Mouse (Mus musculus) macrophage (primary cell): Measurements from ENCODE around the gene Med16. TPM values are rescaled to one million over a fixed set of nuclear protein-coding genes. Genes with fewer than 3 reads are reported as not detected.

Experiments used
- H3K27ac ChIP-seq: fragments of 350-480 bp; formaldehyde crosslinking; 2 replicates; pipeline ENCODE4 v1.9.0; 2021
- H3K36me3 ChIP-seq: fragments of 350-480 bp; formaldehyde crosslinking; 2 replicates; pipeline ENCODE4 v1.9.0; 2021; ENCODE audit errors: inconsistent target
- H3K4me3 ChIP-seq: fragments of 350-480 bp; formaldehyde crosslinking; 2 replicates; pipeline ENCODE4 v1.9.0; 2021; ENCODE audit errors: inconsistent target
- H3K79me2 ChIP-seq: fragments of 350-480 bp; formaldehyde crosslinking; 2 replicates; pipeline ENCODE4 v1.9.0; 2021; ENCODE audit errors: inconsistent target
- WGBS: methylation state at CpG from one replicate; pipeline ENCODE4 v1.1.7; 2026; ENCODE audit warnings: inconsistent platforms; ENCODE audit not compliant: missing documents; 5-methylcytosine and 5-hydroxymethylcytosine counted together
- polyA plus RNA-seq: library from polyadenylated mRNA; stranded (reverse); fragments of 250-400 nt; gene quantifications from 3 replicates; pipeline ENCODE4 v1.2.4, GENCODE M21; 2018; ENCODE audit warnings: inconsistent platforms

Gene Med16
- polyA plus RNA-seq, 1 experiment from 2014 or later, result 10.6 TPM

- H3K4me3 ChIP-seq, result no peak overlapping the region
- no peak overlapping the region for H3K27ac ChIP-seq
- peaks cover 8% of the 10 kb centered on the region; the same call in 1 of the 2 replicates for H3K36me3 ChIP-seq
- WGBS, result 64% methylated on average over 11 of the region's 11 CpGs
- peaks cover 99% of the 10 kb centered on the region for H3K79me2 ChIP-seq
Measured at GRCm38 (mm10) chr10:79937775-79938526, 29.2 kb upstream of the Med16 start.

DNA sequence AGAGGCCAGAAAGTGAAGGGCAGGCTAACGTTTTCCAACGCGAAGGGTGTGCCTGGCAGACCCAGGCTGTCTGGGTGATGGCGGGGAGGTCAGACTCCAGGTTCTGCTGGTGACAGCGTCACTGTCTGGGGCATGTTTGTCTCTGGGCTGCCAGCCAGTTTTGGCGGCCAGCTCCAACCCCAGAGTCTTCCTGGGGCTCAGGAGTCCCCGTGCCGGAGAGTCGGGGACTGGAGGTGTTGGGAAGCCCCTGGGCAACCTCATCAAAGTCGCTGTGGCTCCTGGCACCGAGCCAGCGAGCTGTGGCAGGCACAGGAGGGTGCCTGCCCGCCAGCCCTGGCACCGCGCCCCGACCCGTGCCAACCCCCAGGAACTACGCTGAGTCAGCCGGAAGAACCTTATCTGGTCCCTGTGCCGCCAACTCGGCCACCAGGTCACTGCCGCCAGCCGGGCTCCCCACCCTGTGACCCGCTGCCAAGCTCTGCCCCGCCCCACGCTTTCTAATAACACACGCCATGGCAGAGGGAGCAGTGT is 28.3 kb upstream of the Med16 start:
- H3K79me2 ChIP-seq, result peaks cover 99% of the 10 kb centered on the region
- H3K36me3 ChIP-seq, result peaks cover 9% of the 10 kb centered on the region; the same call in 1 of the 2 replicates
- peak overlapping the region; percentile 47 for H3K27ac ChIP-seq
- H3K4me3 ChIP-seq, result no peak overlapping the region
- 2% methylated on average over 27 of the region's 27 CpGs for WGBS

DNA sequence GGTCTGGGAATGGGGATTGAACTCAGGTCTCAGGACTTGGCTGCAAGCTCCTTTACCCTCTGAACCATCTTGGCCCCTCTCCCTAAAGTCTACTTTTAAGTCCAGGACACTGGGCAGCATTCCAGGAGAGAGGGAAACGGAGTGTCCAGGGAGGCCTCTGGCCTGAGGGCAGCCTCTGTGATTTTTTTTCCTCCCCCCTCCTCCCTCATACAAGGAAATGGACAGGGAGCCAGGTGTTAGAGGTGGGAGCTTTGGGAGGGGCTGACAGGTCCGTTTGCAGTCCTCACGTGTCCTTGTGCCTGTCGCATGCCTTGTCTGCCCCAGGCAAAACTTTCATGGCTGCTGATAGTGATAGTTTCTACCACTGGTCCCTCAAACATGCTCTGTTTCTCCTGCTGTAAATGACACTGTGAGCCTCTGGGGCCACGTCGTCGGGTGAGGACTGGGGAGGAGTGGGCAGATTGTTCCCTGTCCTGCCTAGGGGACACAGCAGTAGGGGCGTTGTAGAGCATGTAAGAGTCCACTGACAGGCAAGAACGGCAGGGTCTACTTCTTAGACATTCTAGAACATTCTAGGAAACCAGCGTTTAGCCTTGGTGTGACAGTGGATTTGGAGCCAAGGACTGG is 27.7 kb upstream of the Med16 start:
- Histone ChIP-seq H3K36me3 (peaks cover 11% of the 10 kb centered on the region; the same call in 1 of the 2 replicates), H3K4me3 (no peak overlapping the region), H3K27ac (peak overlapping the region; percentile 47), H3K79me2 (peaks cover 99% of the 10 kb centered on the region)
- WGBS, result 45% methylated on average over 10 of the region's 10 CpGs

GRCm38 (mm10) chr10:79934794-79935569 is 26.3 kb upstream of the Med16 start:
- Histone ChIP-seq H3K4me3 (no peak overlapping the region), H3K79me2 (peaks cover 99% of the 10 kb centered on the region), H3K27ac (peak overlapping the region; percentile 46), H3K36me3 (peaks cover 11% of the 10 kb centered on the region; the same call in 1 of the 2 replicates)
- 98% methylated on average over 16 of the region's 16 CpGs for WGBS

GRCm38 (mm10) chr10:79934272-79934721 is 25.6 kb upstream of the Med16 start:
- Histone ChIP-seq H3K4me3 (no peak overlapping the region), H3K27ac (peak overlapping the region; percentile 46), H3K79me2 (peaks cover 99% of the 10 kb centered on the region), H3K36me3 (peaks cover 11% of the 10 kb centered on the region; the same call in 1 of the 2 replicates)
- 40% methylated on average over 13 of the region's 13 CpGs for WGBS

DNA sequence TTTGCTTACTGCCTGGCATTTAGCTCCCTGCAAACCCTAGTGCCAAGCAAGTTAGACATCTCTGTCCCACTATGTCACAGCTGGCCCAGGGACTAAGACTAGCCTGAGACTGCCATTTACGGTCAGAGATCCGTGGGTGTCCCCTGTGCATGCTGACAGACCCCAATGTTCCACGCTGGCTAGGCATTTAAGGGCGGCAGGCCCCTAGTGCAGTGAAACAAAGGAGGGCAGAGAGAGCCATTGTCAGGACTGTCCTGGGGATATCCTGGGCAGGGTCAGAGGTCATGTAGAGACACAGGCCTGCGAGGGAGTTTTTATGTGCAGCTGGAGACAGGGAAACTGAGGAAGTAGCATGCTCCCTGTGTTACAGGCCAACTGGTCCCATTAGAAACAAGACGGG is 25.1 kb upstream of the Med16 start:
- peak overlapping the region; percentile 46 for H3K27ac ChIP-seq
- H3K4me3 ChIP-seq, result no peak overlapping the region
- H3K79me2 ChIP-seq, result peaks cover 99% of the 10 kb centered on the region
- 85% methylated on average over 6 of the region's 6 CpGs for WGBS
- H3K36me3 ChIP-seq, result peaks cover 11% of the 10 kb centered on the region; the same call in 1 of the 2 replicates

- 93% methylated on average over 9 of the region's 9 CpGs for WGBS
Measured at GRCm38 (mm10) chr10:79933145-79933679, 24.5 kb upstream of the Med16 start.

GRCm38 (mm10) chr10:79932736-79933135 is 24.0 kb upstream of the Med16 start:
- Histone ChIP-seq H3K36me3 (peaks cover 11% of the 10 kb centered on the region; the same call in 1 of the 2 replicates), H3K27ac (peak overlapping the region; percentile 46), H3K4me3 (no peak overlapping the region), H3K79me2 (peaks cover 99% of the 10 kb centered on the region)
- WGBS, result 39% methylated on average over 8 of the region's 8 CpGs

More at GRCm38 (mm10) chr10:79933145-79933679, 24.5 kb upstream of the Med16 start:
- peak overlapping the region; percentile 46 for H3K27ac ChIP-seq
- no peak overlapping the region for H3K4me3 ChIP-seq
- peaks cover 11% of the 10 kb centered on the region; the same call in 1 of the 2 replicates for H3K36me3 ChIP-seq
- peaks cover 99% of the 10 kb centered on the region for H3K79me2 ChIP-seq

- H3K79me2 ChIP-seq, result peaks cover 99% of the 10 kb centered on the region
- H3K36me3 ChIP-seq, result peaks cover 11% of the 10 kb centered on the region; the same call in 1 of the 2 replicates
- no peak overlapping the region for H3K27ac ChIP-seq
- WGBS, result 95% methylated on average over 8 of the region's 9 CpGs
- H3K4me3 ChIP-seq, result no peak overlapping the region
Measured at GRCm38 (mm10) chr10:79931797-79932196, 23.1 kb upstream of the Med16 start.

GRCm38 (mm10) chr10:79930826-79931186 is 22.1 kb upstream of the Med16 start:
- Histone ChIP-seq H3K36me3 (peaks cover 11% of the 10 kb centered on the region; the same call in 1 of the 2 replicates), H3K4me3 (no peak overlapping the region), H3K79me2 (peaks cover 89% of the 10 kb centered on the region), H3K27ac (no peak overlapping the region)
- WGBS, result 91% methylated on average over 16 of the region's 16 CpGs

DNA sequence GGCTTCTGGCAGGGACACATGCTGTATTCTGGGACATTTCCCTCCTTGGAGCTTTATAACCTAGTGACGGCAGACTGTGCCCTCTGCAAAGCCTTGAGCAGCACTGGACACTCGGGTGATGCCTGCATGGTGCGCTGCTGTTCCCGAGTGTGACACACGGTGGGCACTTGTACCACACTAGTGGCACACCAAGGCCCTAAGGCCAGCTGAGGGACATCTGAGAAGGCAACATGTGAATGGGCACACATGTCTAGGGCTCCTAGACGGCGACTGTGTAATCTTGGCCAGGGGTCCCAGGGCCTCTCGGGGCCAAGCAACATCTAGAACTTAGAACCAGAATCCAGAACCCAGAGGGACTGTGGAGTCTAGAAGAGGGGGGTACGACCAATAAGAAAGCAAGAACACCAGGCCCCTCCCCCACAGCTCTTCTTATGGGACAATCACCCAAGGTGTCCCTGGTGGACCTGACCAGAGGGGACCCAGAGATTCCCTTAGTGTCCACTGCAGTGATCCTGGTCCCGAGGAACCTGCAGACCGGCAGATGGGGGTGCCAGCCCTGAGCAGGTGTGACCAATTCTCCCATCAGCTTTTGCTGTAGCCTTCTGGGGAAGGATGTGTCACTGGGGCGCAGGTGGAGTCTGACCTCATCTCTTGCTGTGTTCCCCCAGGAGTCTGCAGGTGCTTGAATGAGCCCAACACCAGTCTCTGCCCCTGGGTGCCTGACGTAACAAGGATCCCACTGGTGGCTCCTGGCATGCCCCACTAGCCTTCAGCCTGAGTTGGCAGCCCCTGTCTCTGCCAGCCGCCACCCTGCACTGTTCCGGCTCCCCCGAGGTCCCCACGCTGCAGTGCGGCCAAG is 21.5 kb upstream of the Med16 start:
- 87% methylated on average over 18 of the region's 18 CpGs for WGBS

DNA sequence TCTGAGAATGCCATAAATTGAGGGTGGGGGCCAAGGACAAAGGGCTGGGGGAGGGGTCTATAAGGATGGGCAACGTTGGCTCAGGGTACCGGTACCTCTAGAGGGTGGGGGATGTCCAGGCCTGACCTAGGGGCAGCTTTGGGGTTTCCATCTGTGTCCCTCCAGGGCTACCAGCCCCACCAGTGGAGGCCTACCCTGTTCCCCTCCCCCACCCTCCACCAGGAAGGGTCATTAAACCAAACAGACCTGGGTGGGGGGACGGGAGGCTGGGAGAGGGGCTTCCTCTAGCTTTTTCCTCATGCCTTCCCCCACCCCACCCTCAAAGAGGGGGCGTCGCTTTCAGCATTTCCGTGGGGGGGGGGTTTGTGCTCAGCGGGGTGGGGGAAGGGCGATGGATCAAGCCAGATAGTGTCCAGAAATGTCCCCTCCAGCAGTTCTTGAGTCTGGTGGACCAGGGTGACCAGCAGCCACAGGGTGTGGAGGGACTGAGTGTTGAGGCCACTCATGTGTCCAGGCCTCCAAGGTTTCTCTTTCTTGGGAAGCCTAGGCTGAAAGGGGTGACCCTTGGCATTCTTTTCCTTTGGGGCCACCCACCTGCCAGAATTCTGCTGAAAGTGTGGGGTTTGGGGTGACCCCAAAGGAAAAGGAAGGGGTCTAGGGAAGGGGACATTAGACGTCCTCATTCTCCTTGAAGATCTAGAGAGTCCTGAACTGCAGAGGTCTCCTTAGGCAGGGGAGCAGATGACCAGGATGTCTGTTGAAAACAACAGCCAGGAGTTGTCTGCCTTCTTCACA is 20.4 kb upstream of the Med16 start:
- H3K79me2 ChIP-seq, result peaks cover 72% of the 10 kb centered on the region
- H3K4me3 ChIP-seq, result peak overlapping the region; percentile 82; the same call in 1 of the 2 replicates
- 57% methylated on average over 4 of the region's 9 CpGs for WGBS
- peak overlapping the region; percentile 41; the same call in 1 of the 2 replicates for H3K27ac ChIP-seq
- peaks cover 11% of the 10 kb centered on the region; the same call in 1 of the 2 replicates for H3K36me3 ChIP-seq

More for the DNA sequence above, 21.5 kb upstream of the Med16 start:
- peaks cover 83% of the 10 kb centered on the region for H3K79me2 ChIP-seq
- H3K27ac ChIP-seq, result no peak overlapping the region
- no peak overlapping the region for H3K4me3 ChIP-seq
- H3K36me3 ChIP-seq, result peaks cover 11% of the 10 kb centered on the region; the same call in 1 of the 2 replicates
